Mouse (Mus musculus) small intestine, adult 2 months (tissue): Measurements from ENCODE around the gene Lsm8. TPM values are rescaled to one million over a fixed set of nuclear protein-coding genes. Genes with fewer than 3 reads are reported as not detected.

ENCODE experiments used
- H3K27ac ChIP-seq: fragments of 200-500 bp; 2 replicates; pipeline ENCODE4 v1.5.1; 2012; ENCODE audit warnings: low read depth, low read length, control low read depth, inconsistent platforms; ENCODE audit not compliant: insufficient read depth
- H3K27me3 ChIP-seq: fragments of 200-500 bp; 2 replicates; pipeline ENCODE4 v1.6.1; 2012; ENCODE audit warnings: mild to moderate bottlenecking, moderate library complexity, low read length, inconsistent platforms; ENCODE audit not compliant: control insufficient read depth, insufficient read depth
- H3K36me3 ChIP-seq: fragments of 200-500 bp; 2 replicates; pipeline ENCODE4 v1.6.1; 2012; ENCODE audit warnings: mild to moderate bottlenecking, low read length, control low read depth, inconsistent platforms; ENCODE audit not compliant: control insufficient read depth, insufficient read depth
- H3K4me1 ChIP-seq: fragments of 200-500 bp; 2 replicates; pipeline ENCODE4 v1.6.1; 2012; ENCODE audit warnings: low read length, inconsistent platforms, mixed read lengths; ENCODE audit not compliant: control insufficient read depth, insufficient read depth, insufficient read length
- H3K4me3 ChIP-seq: fragments of 200-500 bp; 2 replicates; pipeline ENCODE4 v1.5.1; 2012; ENCODE audit warnings: low read depth, mild to moderate bottlenecking, control low read depth, inconsistent platforms, low read length, moderate library complexity
- CTCF ChIP-seq: fragments of 200-500 bp; IDR thresholded peaks from 2 replicates; pipeline ENCODE4 v1.5.1; 2012; ENCODE audit warnings: low read depth, mild to moderate bottlenecking, control low read depth, inconsistent platforms, low read length, moderate library complexity, mixed read lengths; ENCODE audit not compliant: insufficient replicate concordance, insufficient read length; ENCODE audit errors: extremely low read depth
- POLR2A ChIP-seq: fragments of 200-500 bp; IDR thresholded peaks from 2 replicates; pipeline ENCODE4 v1.6.1; 2012; ENCODE audit warnings: low read depth, mild to moderate bottlenecking, control low read depth, inconsistent platforms, low read length, moderate library complexity
- WGBS: fragments of 180-500 bp; shearing (Covaris S2); methylation state at CpG from one replicate; pipeline ENCODE4 v1.1.7; 2018; 5-methylcytosine and 5-hydroxymethylcytosine counted together
- polyA plus RNA-seq: library from polyadenylated mRNA; depleted of rRNA; stranded (reverse); fragments of >200 nt; gene quantifications from 2 replicates; pipeline ENCODE4 v1.2.3, GENCODE M21; 2012; rRNA removed

The Lsm8 gene
- polyA plus RNA-seq = 2.5 and 4.2 TPM in 2 replicates

GRCm38 (mm10) chr6:18848051-18848701, at the start of gene Lsm8:
Gene Lsm8 (plus strand): TSS chr6:18848579.
- WGBS = under 1% methylated on average over 37 of the region's 37 CpGs
- TF ChIP-seq CTCF = no peak
- peak; percentile 78 for TF ChIP-seq POLR2A

GRCm38 (mm10) chr6:18800869-18801511, 47.4 kb upstream of the Lsm8 start:
- Histone ChIP-seq H3K4me3 (no peak overlapping the region), H3K27me3 (no peaks in the 10 kb centered on the region), H3K27ac (no peak overlapping the region), H3K4me1 (no peaks in the 10 kb centered on the region), H3K36me3 (no peaks in the 10 kb centered on the region)
- TF ChIP-seq POLR2A (no peak), CTCF (no peak)
- WGBS = 88% methylated on average over 2 of the region's 2 CpGs

More at GRCm38 (mm10) chr6:18848051-18848701, at the start of gene Lsm8:
- Histone ChIP-seq H3K4me3 (peak within 1 kb of the TSS; percentile 80), H3K27me3 (no peaks in the 10 kb centered on the region), H3K4me1 (peaks cover 3% of the 10 kb centered on the region; the same call in 1 of the 2 replicates), H3K36me3 (peaks cover 7% of the 10 kb centered on the region), H3K27ac (peak within 1 kb of the TSS; percentile 92)

- Histone ChIP-seq H3K4me1 (no peaks in the 10 kb centered on the region), H3K36me3 (no peaks in the 10 kb centered on the region), H3K4me3 (no peak overlapping the region), H3K27me3 (no peaks in the 10 kb centered on the region), H3K27ac (no peak overlapping the region)
- WGBS = 78% methylated on average over 1 of the region's 1 CpGs
- TF ChIP-seq POLR2A = no peak
- no peak for TF ChIP-seq CTCF
Observed at GRCm38 (mm10) chr6:18812623-18813022, 35.8 kb upstream of the Lsm8 start.

- H3K27ac ChIP-seq = no peak overlapping the region
- no peaks in the 10 kb centered on the region for H3K4me1 ChIP-seq
- no peak overlapping the region for H3K4me3 ChIP-seq
- H3K36me3 ChIP-seq = no peaks in the 10 kb centered on the region
- TF ChIP-seq CTCF (no peak), POLR2A (no peak)
- no peaks in the 10 kb centered on the region for H3K27me3 ChIP-seq
- 76% methylated on average over 2 of the region's 2 CpGs for WGBS
Observed at GRCm38 (mm10) chr6:18815606-18816005, 32.8 kb upstream of the Lsm8 start.

- H3K27ac ChIP-seq = no peak overlapping the region
- WGBS = 16% methylated on average over 4 of the region's 4 CpGs
- no peak overlapping the region for H3K4me3 ChIP-seq
- no peaks in the 10 kb centered on the region for H3K36me3 ChIP-seq
- TF ChIP-seq POLR2A = no peak
- no peak for TF ChIP-seq CTCF
- no peaks in the 10 kb centered on the region for H3K27me3 ChIP-seq
- H3K4me1 ChIP-seq = peaks cover 2% of the 10 kb centered on the region; the same call in 1 of the 2 replicates
Observed at GRCm38 (mm10) chr6:18819343-18819742, 29.0 kb upstream of the Lsm8 start.

- no peak overlapping the region for H3K4me3 ChIP-seq
- H3K27me3 ChIP-seq = no peaks in the 10 kb centered on the region
- WGBS = 83% methylated on average over 4 of the region's 4 CpGs
- H3K4me1 ChIP-seq = peaks cover 2% of the 10 kb centered on the region; the same call in 1 of the 2 replicates
- no peak for TF ChIP-seq CTCF
- H3K36me3 ChIP-seq = no peaks in the 10 kb centered on the region
- no peak overlapping the region for H3K27ac ChIP-seq
Observed at GRCm38 (mm10) chr6:18820246-18820645, 28.1 kb upstream of the Lsm8 start.

GRCm38 (mm10) chr6:18822812-18823211, 25.6 kb upstream of the Lsm8 start:
- 19% methylated on average over 1 of the region's 1 CpGs for WGBS
- Histone ChIP-seq H3K27ac (no peak overlapping the region), H3K4me1 (peaks cover 2% of the 10 kb centered on the region; the same call in 1 of the 2 replicates), H3K27me3 (no peaks in the 10 kb centered on the region), H3K4me3 (no peak overlapping the region), H3K36me3 (no peaks in the 10 kb centered on the region)
- TF ChIP-seq CTCF (no peak), POLR2A (no peak)
